Mouse (Mus musculus) adrenal gland (tissue): ENCODE measurements at regions not wholly inside any gene's neighbourhood (a gene's known extent, or its start where the extent isn't known, plus 50 kb on each side); places are given as distances from the start of the nearest gene placed in this dataset.

Source experiments
- intact Hi-C: fragments of 180-260 bp; cut with DNase I; formaldehyde crosslinking; loops from one replicate; pipeline ENCODE4 v1.15.1; 2025

DNA sequence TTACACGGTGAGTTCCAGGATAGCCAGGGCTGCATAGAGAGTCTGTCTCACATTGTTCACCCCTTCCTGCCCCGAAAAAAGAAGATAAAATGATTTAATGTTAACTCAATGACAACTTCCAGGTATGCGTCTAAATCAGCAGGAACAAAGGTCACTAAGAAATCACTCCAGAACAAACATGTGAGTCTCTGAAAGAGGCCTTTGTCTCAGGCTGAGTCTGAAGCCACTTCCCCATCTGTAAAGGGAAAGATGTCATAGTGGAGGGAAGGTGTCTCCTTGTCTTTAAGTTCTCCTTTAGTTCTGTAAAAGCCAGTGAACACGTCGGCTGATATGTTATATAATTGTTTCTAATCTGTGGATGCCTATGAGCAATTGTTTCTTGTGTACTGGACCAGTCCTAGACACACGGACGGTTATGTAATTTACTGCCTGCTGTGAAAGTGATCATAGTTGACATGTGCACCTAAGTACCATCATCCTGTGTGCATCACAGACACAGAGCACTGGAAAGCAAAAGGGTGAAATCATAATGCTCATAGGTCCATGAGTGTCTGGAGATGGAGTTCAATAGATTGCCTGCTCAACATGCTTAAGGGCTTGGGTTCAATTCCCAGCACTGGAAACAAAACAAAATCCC is 76.3 kb downstream of the Asb13 start:
- intact Hi-C loops = no loop called here

DNA sequence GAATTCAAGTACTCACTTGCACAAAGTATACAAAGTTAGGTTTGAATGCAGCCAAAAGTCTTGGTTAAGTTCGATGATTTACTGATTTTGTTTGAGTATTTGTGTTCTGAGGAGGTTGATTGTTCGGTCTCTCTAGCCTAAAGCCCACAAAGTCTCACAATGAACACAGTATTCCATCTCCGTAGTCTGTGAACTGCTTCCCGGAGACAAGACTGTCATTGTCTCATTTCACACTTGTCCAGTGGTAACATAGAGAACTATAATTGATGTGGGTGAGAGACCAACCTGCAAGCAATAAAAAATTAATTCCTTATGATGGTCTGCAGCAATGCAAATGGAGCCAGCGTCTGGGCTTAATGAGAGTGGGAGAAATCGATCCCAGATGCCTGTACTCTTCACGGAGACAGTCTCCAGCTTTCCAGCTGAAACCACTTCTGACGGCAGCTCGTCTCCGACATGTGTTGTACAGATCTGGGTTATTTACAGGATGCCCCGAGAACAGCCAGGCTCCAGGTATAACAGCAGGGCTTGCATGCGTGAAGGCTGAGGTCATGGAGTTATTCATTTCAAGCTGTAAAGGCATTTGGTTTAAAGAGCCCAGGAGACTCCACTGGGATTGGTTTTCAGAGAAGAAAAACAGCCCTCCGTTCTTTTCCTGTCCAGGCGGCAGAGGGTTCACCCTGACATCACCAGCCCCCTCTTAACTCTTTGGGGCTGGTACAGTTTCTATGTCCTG is 75.2 kb downstream of the Asb13 start:
- intact Hi-C loops = no loop called here
